Mouse (Mus musculus) left cerebral cortex, postnatal 25 days (tissue): ENCODE measurements around the gene Men1. TPM values are rescaled to one million over a fixed set of nuclear protein-coding genes. Genes with fewer than 3 reads are reported as not detected.

Experiments used
- DNase-seq, 2 experiments: peaks; one replicate each; pipeline ENCODE4 v3.0.0; 2022; ENCODE audit warnings: low spot score in 2 of 2, mixed read lengths in 1 of 2
- intact Hi-C: fragments of 180-260 bp; cut with DNase I; formaldehyde crosslinking; loops from one replicate; pipeline ENCODE4 v1.15.1; 2025
- total RNA-seq, 2 experiments: library from RNA; stranded (reverse); gene quantifications; 2 replicates each; pipeline ENCODE4 v1.2.3; 2021

The Men1 gene
- total RNA-seq, 2 experiments from 2014 or later = 69.7 to 70.0 TPM

GRCm38 (mm10) chr19:6335458-6335827 lies 664 bp downstream of the Men1 start:
- DNase-seq = peak in 1 of 2 experiments; percentile 32
- intact Hi-C loops = loop anchor here (2.0 to 5.0 kb wide), 2 partner anchors 27 to 273 kb away; partner anchors contain the start of genes Sf1 and Znhit2

GRCm38 (mm10) chr19:6336920-6337319 lies 2.1 kb downstream of the Men1 start:
- no peak for DNase-seq
- intact Hi-C loops = loop anchor here (5.0 kb wide), 1 partner anchor 275 kb away; the partner anchor contains the start of gene Znhit2

- DNase-seq = no peak
- intact Hi-C loops = loop anchor here (5.0 kb wide), 1 partner anchor 276 kb away; the partner anchor contains the start of gene Znhit2
These were observed 3.4 kb downstream of the Men1 start for GRCm38 (mm10) chr19:6338171-6338570.

- intact Hi-C loops = loop anchor here (5.0 kb wide), 1 partner anchor 276 kb away; the partner anchor contains the start of gene Znhit2
- DNase-seq = no peak
These were observed 3.9 kb downstream of the Men1 start for GRCm38 (mm10) chr19:6338716-6339115.

GRCm38 (mm10) chr19:6339191-6339590 lies 4.4 kb downstream of the Men1 start:
- DNase-seq = no peak
- intact Hi-C loops = loop anchor here (5.0 kb wide), 1 partner anchor 277 kb away; the partner anchor contains the start of gene Znhit2

- DNase-seq = no peak
- intact Hi-C loops = loop anchor here (5.0 kb wide), 1 partner anchor 278 kb away; the partner anchor contains the start of gene Znhit2
These were observed 5.2 kb downstream of the Men1 start for GRCm38 (mm10) chr19:6339890-6340504.

- intact Hi-C loops = no loop called here
- DNase-seq = peak; percentile 69 to 75
These were observed 6.0 kb downstream of the Men1 start, which contains the start of gene Map4k2 for GRCm38 (mm10) chr19:6340524-6341452. TSS of gene Map4k2 (plus strand) at chr19:6341135.

- intact Hi-C loops = no loop called here
- DNase-seq = no peak
These were observed 6.8 kb downstream of the Men1 start for GRCm38 (mm10) chr19:6341453-6342077.

- intact Hi-C loops = no loop called here
These were observed 7.6 kb downstream of the Men1 start for GRCm38 (mm10) chr19:6342276-6342933.

GRCm38 (mm10) chr19:6343066-6343925 lies 8.5 kb downstream of the Men1 start:
- no peak for DNase-seq
- intact Hi-C loops = no loop called here

More at GRCm38 (mm10) chr19:6342276-6342933, 7.6 kb downstream of the Men1 start:
- no peak for DNase-seq

GRCm38 (mm10) chr19:6343996-6344395 lies 9.2 kb downstream of the Men1 start:
- DNase-seq = no peak
- intact Hi-C loops = no loop called here

- intact Hi-C loops = no loop called here
- no peak for DNase-seq
These were observed 11.2 kb downstream of the Men1 start for GRCm38 (mm10) chr19:6346023-6346422.

- intact Hi-C loops = no loop called here
- no peak for DNase-seq
These were observed 11.9 kb downstream of the Men1 start for GRCm38 (mm10) chr19:6346661-6347060.

GRCm38 (mm10) chr19:6347615-6348014 lies 12.8 kb downstream of the Men1 start:
- intact Hi-C loops = no loop called here

GRCm38 (mm10) chr19:6348717-6349116 lies 13.9 kb downstream of the Men1 start:
- no peak for DNase-seq
- intact Hi-C loops = no loop called here

More at GRCm38 (mm10) chr19:6347615-6348014, 12.8 kb downstream of the Men1 start:
- DNase-seq = no peak

- DNase-seq = peak in 1 of 2 experiments; percentile 4
- intact Hi-C loops = no loop called here
These were observed 14.6 kb downstream of the Men1 start for GRCm38 (mm10) chr19:6349215-6349983.

GRCm38 (mm10) chr19:6351431-6352106 lies 16.8 kb downstream of the Men1 start:
- DNase-seq = no peak
- intact Hi-C loops = no loop called here
